Mouse (Mus musculus): ENCODE data around the gene 1700020D05Rik. TPM values are rescaled to one million over a fixed set of nuclear protein-coding genes. Genes with fewer than 3 reads are reported as not detected.

Gene 1700020D05Rik
- polyA plus RNA-seq, 2 experiments from 2014 or later, result not detected

Other genes starting within 250 kb of the 1700020D05Rik start
- gene Pacs1, start 230.7 kb downstream of the 1700020D05Rik start, polyA plus RNA-seq (2017; shearing (Covaris generic)), result 10 to 100 TPM; 16.5 to 21.9 TPM
- 100 to 1,000 TPM; 341 to 465 TPM for gene Sf3b2, start 208.3 kb downstream of the 1700020D05Rik start, polyA plus RNA-seq (2017; shearing (Covaris generic))
- gene Gal3st3, start 205.5 kb downstream of the 1700020D05Rik start, polyA plus RNA-seq (2017; shearing (Covaris generic)), result under 1 TPM in 1 of 2 experiments, not detected in 1; 0.15 TPM
- gene Catsper1, start 168.0 kb downstream of the 1700020D05Rik start, polyA plus RNA-seq (2017; shearing (Covaris generic)), result not detected
- gene Cst6, start 154.2 kb downstream of the 1700020D05Rik start, polyA plus RNA-seq (2017; shearing (Covaris generic)), result 1 to 10 TPM; 2.7 to 3.2 TPM
- gene Eif1ad, start 137.0 kb downstream of the 1700020D05Rik start, polyA plus RNA-seq (2017; shearing (Covaris generic)), result 10 to 100 TPM; 46.1 to 57.1 TPM
- 100 to 1,000 TPM; 246 to 256 TPM for gene Banf1, start 136.6 kb downstream of the 1700020D05Rik start, polyA plus RNA-seq (2017; shearing (Covaris generic))
- gene Sart1, start 115.1 kb downstream of the 1700020D05Rik start, polyA plus RNA-seq (2017; shearing (Covaris generic)), result 10 to 100 TPM; 18.1 to 30.1 TPM
- gene Tsga10ip, start 101.3 kb downstream of the 1700020D05Rik start, polyA plus RNA-seq (2017; shearing (Covaris generic)), result not detected
- gene Drap1, start 78.8 kb downstream of the 1700020D05Rik start, polyA plus RNA-seq (2017; shearing (Covaris generic)), result 10 to 100 TPM; 56.0 to 57.2 TPM
- 10 to 100 TPM; 20.8 to 28.7 TPM for gene AI837181, start 78.6 kb downstream of the 1700020D05Rik start, polyA plus RNA-seq (2017; shearing (Covaris generic))
- gene Fosl1, start 56.2 kb downstream of the 1700020D05Rik start, polyA plus RNA-seq (2017; shearing (Covaris generic)), result not detected
- gene Ccdc85b, start 45.9 kb downstream of the 1700020D05Rik start, polyA plus RNA-seq (2017; shearing (Covaris generic)), result under 1 TPM; 0.48 to 0.83 TPM
- gene Fibp, start 43.2 kb downstream of the 1700020D05Rik start, polyA plus RNA-seq (2017; shearing (Covaris generic)), result 100 to 1,000 TPM in 1 of 2 experiments, 10 to 100 TPM in 1; 86.2 to 159 TPM
- gene Ctsw, start 35.3 kb downstream of the 1700020D05Rik start, polyA plus RNA-seq (2017; shearing (Covaris generic)), result 100 to 1,000 TPM; 136 to 191 TPM
- 1 to 10 TPM; 1.5 to 4.6 TPM for gene Efemp2, start 29.8 kb downstream of the 1700020D05Rik start, polyA plus RNA-seq (2017; shearing (Covaris generic))
- 10 to 100 TPM; 44.8 to 51.5 TPM for gene Mus81, start 15.4 kb downstream of the 1700020D05Rik start, polyA plus RNA-seq (2017; shearing (Covaris generic))
- 1,000 to 10,000 TPM; 1,977 to 2,151 TPM for gene Cfl1, start 13.3 kb downstream of the 1700020D05Rik start, polyA plus RNA-seq (2017; shearing (Covaris generic))
- gene Snx32, start 6.8 kb upstream of the 1700020D05Rik start, polyA plus RNA-seq (2017; shearing (Covaris generic)), result 10 to 100 TPM; 20.2 to 23.6 TPM
- gene Ovol1, start 56.9 kb upstream of the 1700020D05Rik start, polyA plus RNA-seq (2017; shearing (Covaris generic)), result not detected
- 1 to 10 TPM; 3.8 to 7.4 TPM for gene Ap5b1, start 64.2 kb upstream of the 1700020D05Rik start, polyA plus RNA-seq (2017; shearing (Covaris generic))
- gene Rnaseh2c, start 98.1 kb upstream of the 1700020D05Rik start, polyA plus RNA-seq (2017; shearing (Covaris generic)), result 100 to 1,000 TPM in 1 of 2 experiments, 10 to 100 TPM in 1; 55.0 to 102 TPM
- 10 to 100 TPM; 38.8 to 84.9 TPM for gene Kat5, start 106.5 kb upstream of the 1700020D05Rik start, polyA plus RNA-seq (2017; shearing (Covaris generic))
- 100 to 1,000 TPM; 111 to 174 TPM for gene Rela, start 133.7 kb upstream of the 1700020D05Rik start, polyA plus RNA-seq (2017; shearing (Covaris generic))
- gene Sipa1, start 159.9 kb upstream of the 1700020D05Rik start, polyA plus RNA-seq (2017; shearing (Covaris generic)), result 10 to 100 TPM; 19.0 to 25.6 TPM
- 1 to 10 TPM; 6.3 to 8.4 TPM for gene Map3k11, start 185.0 kb upstream of the 1700020D05Rik start, polyA plus RNA-seq (2017; shearing (Covaris generic))
- gene Pcnx3, start 185.1 kb upstream of the 1700020D05Rik start, polyA plus RNA-seq (2017; shearing (Covaris generic)), result 10 to 100 TPM; 21.6 to 23.9 TPM
- 1 to 10 TPM; 1.9 to 2.4 TPM for gene Kcnk7, start 200.6 kb upstream of the 1700020D05Rik start, polyA plus RNA-seq (2017; shearing (Covaris generic))
- gene Ehbp1l1, start 222.5 kb upstream of the 1700020D05Rik start, polyA plus RNA-seq (2017; shearing (Covaris generic)), result 10 to 100 TPM; 14.4 to 20.7 TPM
- 10 to 100 TPM; 43.5 to 55.3 TPM for gene Fam89b, start 225.9 kb upstream of the 1700020D05Rik start, polyA plus RNA-seq (2017; shearing (Covaris generic))
- gene Ltbp3, start 237.1 kb upstream of the 1700020D05Rik start, polyA plus RNA-seq (2017; shearing (Covaris generic)), result not detected